Mouse (Mus musculus) brain, embryonic 14.5 days (tissue): ENCODE results near the gene Sdk1.

Source experiments
- CTCF ChIP-seq: fragments of 200-500 bp; IDR thresholded peaks from 2 replicates; pipeline ENCODE4 v1.5.1; 2012; ENCODE audit warnings: inconsistent platforms, mild to moderate bottlenecking, moderate library complexity, borderline replicate concordance; ENCODE audit not compliant: insufficient read depth, insufficient read length; ENCODE audit errors: extremely low read depth
- POLR2A ChIP-seq: fragments of 200-500 bp; IDR thresholded peaks from 2 replicates; pipeline ENCODE4 v1.6.1; 2012; ENCODE audit warnings: mild to moderate bottlenecking, inconsistent platforms, borderline replicate concordance; ENCODE audit not compliant: poor library complexity, insufficient read depth, insufficient read length, severe bottlenecking; ENCODE audit errors: extremely low read depth

DNA sequence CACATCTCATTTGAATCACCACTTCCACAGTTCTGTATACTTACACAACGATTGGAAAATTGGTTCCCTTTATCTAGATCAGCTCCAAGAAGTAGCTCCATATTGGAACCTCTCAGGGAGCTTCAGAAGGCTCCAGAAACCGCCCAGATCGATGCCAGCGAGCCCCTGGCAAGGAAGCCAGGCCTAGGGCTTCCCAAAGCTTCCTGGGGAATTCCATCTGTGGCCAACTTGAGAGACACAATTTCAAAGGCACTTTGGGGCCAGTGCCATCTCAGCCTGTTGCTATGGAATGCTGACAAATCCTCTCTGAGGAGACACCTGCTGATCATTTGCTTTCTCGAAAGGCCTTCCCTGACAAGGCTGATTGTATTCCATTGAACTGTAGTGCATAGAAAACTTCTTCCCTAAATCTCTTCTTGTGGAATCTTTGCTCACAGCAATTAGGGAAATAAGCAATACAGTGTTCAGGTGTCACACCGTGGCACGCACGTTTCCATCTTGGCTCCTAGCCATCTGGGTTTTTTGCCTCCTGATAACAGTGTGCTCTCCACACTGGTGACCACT, 595.7 kb downstream of the Sdk1 start:
- no peak for TF ChIP-seq CTCF
- no peak for TF ChIP-seq POLR2A
